Mouse (Mus musculus) Patski (cell line): ENCODE measurements around the gene Habp2. TPM values are rescaled to one million over a fixed set of nuclear protein-coding genes. Genes with fewer than 3 reads are reported as not detected.
"Not testable (repeated sequence)": the region's sequence is repeated elsewhere in the genome, so short reads cannot be mapped to it uniquely, and the experiment has no call there.

Experiments
- ATAC-seq: fragments of 100-300 bp; one replicate; pipeline ENCODE4 v1.8.0; 2021
- CTCF ChIA-PET: fragments of 350-600 bp; sonication (Branson Sonifier 250); formaldehyde crosslinking; loops from one replicate; lab custom pipeline; 2022; ENCODE audit warnings: inconsistent platforms; lab: Charles Lee
- POLR2A ChIA-PET: fragments of 350-600 bp; sonication (Branson Sonifier 250); formaldehyde crosslinking; loops from one replicate; lab custom pipeline; 2022; ENCODE audit warnings: antibody characterized with exemption, inconsistent platforms; lab: Charles Lee
- DNase-seq: peaks from one replicate; pipeline ENCODE4 v3.0.0-alpha.2; 2011; ENCODE audit warnings: low read depth, low spot score
- H3K27me3 ChIP-seq: fragments of 371-371 bp; one replicate; pipeline ENCODE4 v1.5.1; 2021
- CTCF ChIP-seq: fragments of 100-300 bp; IDR thresholded peaks from one replicate; pipeline ENCODE4 v1.5.1; 2021
- in situ Hi-C: fragments of 300-500 bp; cut with MboI; formaldehyde crosslinking; loops from 3 replicates; pipeline ENCODE4 v1.11.1; 2018; ENCODE audit warnings: low pct_unique_long_range_greater_than_20kb, mixed read lengths
- polyA plus RNA-seq: library from polyadenylated mRNA; unstranded; gene quantifications from one replicate; pipeline ENCODE4 v1.2.3, GENCODE M21; 2021

The Habp2 gene
- polyA plus RNA-seq, 1 experiment from 2014 or later: 5.8 TPM

DNA sequence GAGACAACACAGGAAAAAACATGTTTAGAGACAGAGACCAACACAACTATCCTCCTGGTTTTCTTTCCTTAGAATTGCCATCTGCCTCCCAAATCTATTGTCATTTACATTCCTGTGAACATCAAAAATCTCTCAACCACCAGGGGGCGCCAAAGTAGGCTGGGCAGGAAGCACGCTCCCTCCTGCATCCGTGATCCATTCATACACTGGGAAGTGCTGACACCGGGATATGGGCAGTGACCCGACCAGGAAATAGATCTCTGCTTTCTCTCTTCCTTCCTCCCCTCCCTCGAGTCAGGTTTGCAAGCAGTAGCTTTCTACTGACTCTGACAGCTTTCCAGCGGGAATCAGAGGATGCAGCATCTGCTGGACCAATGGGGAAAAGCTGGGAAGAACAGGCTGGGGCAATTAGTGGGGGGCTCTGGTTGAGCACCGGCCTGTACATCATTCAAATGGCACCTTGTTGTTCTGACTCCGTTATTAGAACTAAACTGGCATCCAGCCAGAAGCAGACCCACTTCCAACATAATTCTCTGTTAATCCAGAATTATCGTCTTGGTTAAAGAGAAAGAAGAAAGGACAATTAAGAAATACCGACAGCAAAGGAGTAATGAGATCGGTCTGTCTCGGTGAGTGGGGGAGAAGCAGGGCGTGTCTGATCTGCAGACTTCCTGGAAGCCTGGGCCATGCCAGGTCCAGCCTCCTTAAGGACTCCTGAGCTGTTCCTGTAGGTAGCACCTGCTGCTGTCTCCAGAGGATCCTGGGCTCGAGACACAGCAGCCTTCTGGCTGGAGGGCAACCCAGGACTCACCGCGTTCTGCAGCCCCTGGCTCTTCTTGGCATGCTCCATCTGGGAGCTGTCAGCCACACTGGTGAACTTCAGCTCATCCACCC, 69.8 kb downstream of the Habp2 start:
- ChIA-PET CTCF (interaction anchor here (0.7 to 2.2 kb wide), 3 partner anchors 9 to 226 kb away, joined by 3 to 11 read pairs (median 4); no protein-coding TSS in a partner anchor), POLR2A (no interaction called here)
- DNase-seq: no peak
- ATAC-seq: no peak
- peak; percentile 78 for TF ChIP-seq CTCF
- in situ Hi-C loops: no loop called here
- no peaks in the 10 kb centered on the region for H3K27me3 ChIP-seq

DNA sequence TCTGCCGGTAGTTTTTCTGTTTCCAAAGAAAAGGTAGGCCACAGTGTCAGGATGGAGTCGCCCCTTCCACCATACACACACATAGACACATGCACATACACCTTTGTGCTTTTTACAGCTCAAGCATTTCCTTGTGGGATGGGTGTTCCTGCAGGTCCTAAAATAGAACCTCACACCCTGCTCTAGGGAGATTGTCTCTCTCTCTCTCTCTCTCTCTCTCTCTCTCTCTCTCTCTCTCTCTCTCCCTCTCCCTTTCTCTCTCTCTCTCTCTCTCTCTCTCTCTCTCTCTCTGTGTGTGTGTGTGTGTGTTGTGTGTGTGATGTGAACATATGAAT, 70.4 kb downstream of the Habp2 start:
- DNase-seq, in situ Hi-C loops, H3K27me3 ChIP-seq, POLR2A ChIA-PET, ATAC-seq: not testable (repeated sequence)
- CTCF ChIA-PET: interaction anchor here (1.2 to 2.2 kb wide), 2 partner anchors 9 to 13 kb away, joined by 4 to 11 read pairs; no protein-coding TSS in a partner anchor

DNA sequence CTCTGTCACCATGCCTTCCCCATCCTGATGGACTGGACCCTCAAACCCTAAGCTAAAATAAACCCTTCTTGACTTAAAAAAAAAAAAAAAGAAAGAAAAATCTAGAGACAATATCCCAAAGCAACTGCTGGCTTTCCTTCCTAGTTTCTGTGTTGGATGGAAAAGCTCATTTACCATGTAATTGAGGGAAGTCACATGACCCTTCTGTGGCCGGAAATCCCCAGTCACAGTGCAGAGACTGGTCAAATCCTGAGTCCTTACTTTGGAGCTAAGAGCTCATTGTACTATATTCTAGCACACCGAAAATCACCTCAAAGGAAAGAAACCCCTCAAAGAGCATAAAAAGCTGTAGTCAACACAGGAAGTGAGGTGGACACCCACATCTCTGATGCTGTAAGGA, 72.0 kb downstream of the Habp2 start:
- CTCF ChIA-PET: no interaction called here
- POLR2A ChIA-PET: interaction anchor here (1.1 kb wide), 1 partner anchor 9 kb away, joined by 3 read pairs; no protein-coding TSS in a partner anchor
- in situ Hi-C loops: no loop called here
- ATAC-seq (no peak), DNase-seq (no peak)
- no peaks in the 10 kb centered on the region for H3K27me3 ChIP-seq
- no peak for TF ChIP-seq CTCF

DNA sequence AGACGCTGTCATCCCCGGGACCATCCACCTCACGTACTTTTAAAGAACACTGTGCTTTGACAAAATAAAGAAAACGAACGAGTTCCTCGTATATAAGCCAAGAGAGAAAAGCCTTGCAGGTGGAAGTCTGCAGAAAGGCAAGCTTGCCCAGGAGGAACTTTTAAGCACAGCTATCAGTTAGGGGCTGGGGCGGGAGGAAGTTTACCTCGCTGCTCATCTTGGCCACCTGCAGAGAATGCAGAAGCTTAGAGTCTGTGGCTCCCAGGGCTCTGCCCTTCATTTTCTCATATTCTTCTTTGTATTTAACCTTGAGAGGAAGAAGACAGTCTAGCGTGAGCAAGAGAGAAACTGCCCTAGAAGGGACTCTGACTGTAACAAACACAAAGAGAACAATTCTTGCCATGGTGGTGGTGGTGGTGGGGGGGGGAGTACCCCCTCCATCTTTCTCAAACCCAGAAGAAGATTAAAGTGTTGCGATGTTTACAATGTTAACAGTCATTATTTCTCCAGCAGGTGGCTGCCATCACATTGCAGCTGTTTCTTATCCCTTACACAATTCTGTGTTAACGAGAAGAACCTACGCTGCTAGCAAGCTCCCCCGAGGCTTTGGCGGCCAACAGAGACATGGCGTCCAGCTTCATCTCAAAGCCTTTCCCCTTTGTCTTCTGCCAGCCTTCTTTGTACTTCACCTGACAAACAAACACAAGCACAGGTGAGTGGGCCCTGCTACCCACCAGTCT, 77.0 kb downstream of the Habp2 start:
- CTCF ChIA-PET: interaction anchor here (0.7 kb wide), 1 partner anchor 10 kb away, joined by 3 read pairs; no protein-coding TSS in a partner anchor
- ATAC-seq (no peak), DNase-seq (no peak)
- in situ Hi-C loops: no loop called here
- H3K27me3 ChIP-seq: no peaks in the 10 kb centered on the region
- TF ChIP-seq CTCF: no peak
- POLR2A ChIA-PET: interaction anchor here (0.6 kb wide), 1 partner anchor 1258 kb away, joined by 3 read pairs; no protein-coding TSS in a partner anchor

DNA sequence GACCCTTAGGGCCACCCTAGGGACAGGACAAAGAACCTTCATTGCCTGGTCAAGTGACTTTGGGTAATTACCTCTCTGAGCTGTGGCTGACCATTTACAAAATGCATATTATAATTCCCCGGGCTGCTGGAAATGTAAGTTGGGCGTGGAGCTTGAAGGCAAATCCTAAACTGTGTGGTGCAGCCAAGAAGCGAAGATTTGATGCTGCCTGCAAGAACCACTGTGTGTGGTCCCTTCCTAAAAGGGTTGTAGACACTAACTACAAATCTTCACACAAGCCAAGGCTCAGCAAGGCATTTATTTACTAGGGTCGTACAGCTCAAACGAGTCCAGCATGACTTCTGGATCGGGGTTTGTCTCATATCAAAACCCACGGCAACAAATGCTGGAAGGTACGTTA, 77.6 kb downstream of the Habp2 start:
- no peak for TF ChIP-seq CTCF
- ChIA-PET CTCF (interaction anchor here (0.7 to 2.4 kb wide), 2 partner anchors 7 to 10 kb away, joined by 3 to 11 read pairs; no protein-coding TSS in a partner anchor), POLR2A (no interaction called here)
- no peaks in the 10 kb centered on the region for H3K27me3 ChIP-seq
- in situ Hi-C loops: no loop called here
- no peak for ATAC-seq
- DNase-seq: no peak

DNA sequence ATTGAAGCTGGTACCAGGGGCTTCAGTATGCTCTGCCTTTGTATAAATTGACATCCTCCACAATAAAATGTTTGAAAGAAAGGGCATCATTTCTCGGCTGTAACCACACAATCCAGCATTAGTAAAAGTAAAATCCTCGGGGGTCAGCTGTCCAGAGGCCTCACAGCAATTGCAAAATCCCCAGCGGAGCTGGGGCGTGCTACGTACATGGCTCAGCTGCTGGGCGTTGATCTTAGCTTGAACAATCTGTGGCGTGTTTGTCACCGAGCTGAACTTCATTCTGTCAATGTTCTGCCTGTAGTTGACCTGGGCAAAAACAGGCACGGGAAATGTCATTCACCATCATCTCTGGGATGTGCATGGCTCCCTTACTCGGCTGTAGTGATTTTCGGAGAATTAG, 79.2 kb downstream of the Habp2 start:
- in situ Hi-C loops: no loop called here
- CTCF ChIA-PET: interaction anchor here (1.0 to 2.4 kb wide), 2 partner anchors 9 to 18 kb away, joined by 3 to 11 read pairs; no protein-coding TSS in a partner anchor
- no peaks in the 10 kb centered on the region for H3K27me3 ChIP-seq
- DNase-seq: no peak
- ATAC-seq: no peak
- POLR2A ChIA-PET: interaction anchor here (0.6 to 1.0 kb wide), 2 partner anchors 12 to 1001 kb away, joined by 3 read pairs; no protein-coding TSS in a partner anchor
- TF ChIP-seq CTCF: no peak

DNA sequence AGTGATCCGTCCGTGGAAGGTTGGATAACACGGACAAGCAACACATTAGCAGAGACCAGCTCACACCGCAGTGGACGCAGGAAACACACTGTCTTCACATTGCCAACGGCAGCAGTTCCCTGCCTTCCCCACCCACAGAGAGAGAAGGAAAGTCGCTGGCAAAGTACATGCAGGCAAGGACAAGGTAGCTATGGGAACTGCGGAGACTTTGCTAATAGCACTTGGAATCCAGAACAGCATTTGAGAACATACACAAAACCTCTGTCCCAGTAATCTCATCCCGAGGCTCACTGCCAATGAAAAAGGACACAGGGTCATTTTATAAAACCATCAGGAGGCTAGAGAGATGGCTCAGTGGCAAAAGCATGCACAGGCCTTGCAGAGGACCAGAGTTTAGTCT, 79.7 kb downstream of the Habp2 start:
- in situ Hi-C loops: no loop called here
- H3K27me3 ChIP-seq: no peaks in the 10 kb centered on the region
- CTCF ChIA-PET: interaction anchor here (1.0 to 2.4 kb wide), 2 partner anchors 9 to 17 kb away, joined by 3 to 11 read pairs; no protein-coding TSS in a partner anchor
- POLR2A ChIA-PET: no interaction called here
- DNase-seq (no peak), ATAC-seq (no peak)
- no peak for TF ChIP-seq CTCF

DNA sequence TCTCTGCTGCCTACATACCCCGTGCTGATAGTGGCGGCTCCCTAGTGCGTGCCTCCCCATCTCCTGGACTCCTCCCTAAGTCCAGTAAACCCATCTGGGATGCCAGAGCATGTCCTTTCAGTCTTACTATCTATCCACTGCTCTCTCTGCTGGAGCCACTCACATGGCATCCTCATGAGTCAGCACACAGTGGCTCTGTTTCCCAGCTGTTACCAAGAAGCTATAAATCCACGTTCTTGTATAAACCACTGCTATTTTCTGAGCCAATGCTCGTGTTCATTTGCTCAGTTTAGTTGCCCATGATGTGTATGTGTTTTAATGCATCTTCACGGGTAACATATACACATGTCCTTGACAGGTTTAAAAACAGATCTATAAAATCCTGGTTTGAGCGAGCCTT, 80.8 kb downstream of the Habp2 start:
- ATAC-seq: peak; percentile 81
- ChIA-PET CTCF (no interaction called here), POLR2A (no interaction called here)
- in situ Hi-C loops: no loop called here
- no peaks in the 10 kb centered on the region for H3K27me3 ChIP-seq
- no peak for TF ChIP-seq CTCF
- DNase-seq: no peak

DNA sequence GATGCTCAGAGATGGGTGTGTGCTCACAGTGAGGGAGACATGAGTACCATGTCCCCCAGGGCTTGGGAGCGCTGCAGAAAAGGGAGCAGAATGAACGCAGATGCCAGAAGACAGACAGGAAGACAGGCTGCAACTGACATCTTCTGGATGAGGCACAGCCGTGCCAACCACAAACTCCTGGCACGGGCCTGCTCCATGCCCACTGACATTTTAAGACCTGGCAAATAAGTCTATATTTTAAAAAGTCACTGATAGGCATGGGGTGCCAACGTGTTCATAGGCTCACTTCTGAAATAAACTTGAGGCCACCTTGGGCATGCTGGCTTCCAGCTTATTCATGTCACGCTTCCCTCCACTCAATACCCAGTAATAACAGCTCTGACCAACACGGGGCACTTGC, 82.0 kb downstream of the Habp2 start:
- no peak for TF ChIP-seq CTCF
- H3K27me3 ChIP-seq: no peaks in the 10 kb centered on the region
- in situ Hi-C loops: no loop called here
- ChIA-PET CTCF (no interaction called here), POLR2A (no interaction called here)
- DNase-seq: no peak
- no peak for ATAC-seq

Other genes with a start within 250 kb of the Habp2 start
- gene Nrap, start 102.9 kb downstream of the Habp2 start, polyA plus RNA-seq: 10.8 TPM
- 20.5 TPM for gene Casp7, start 110.0 kb downstream of the Habp2 start, polyA plus RNA-seq
- 1.8 TPM for gene Plekhs1, start 174.5 kb downstream of the Habp2 start, polyA plus RNA-seq